Comparison of ENCODE assay signal across 20 mouse cellular contexts in the genomic region with DNA sequence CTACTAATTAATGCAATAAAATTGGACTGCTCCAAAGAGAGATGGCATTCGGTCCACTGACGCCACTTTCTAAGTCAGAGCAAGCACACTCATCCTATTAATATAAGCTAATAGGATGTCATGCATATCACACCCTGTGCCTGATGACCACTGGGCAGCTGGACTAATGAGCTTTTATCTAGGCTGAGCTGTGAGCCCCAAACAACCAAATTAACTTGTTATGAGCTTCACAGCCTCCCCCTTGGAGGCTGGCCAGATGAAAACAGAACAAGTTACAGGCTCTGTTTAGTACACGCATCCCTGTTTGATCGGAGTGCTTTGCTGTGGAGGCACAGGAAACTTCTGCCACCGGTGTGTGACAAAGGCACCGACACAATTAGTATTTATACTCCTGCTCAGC.
DNase-seq lines count a peak whose midpoint lies in the region; ATAC-seq and TF ChIP-seq lines count a peak whose summit lies in the region.
"Had no signal": no experiment of that assay in that cellular context is flagged by ENCODE, and none has a peak within 500 bp of the region (broad histone marks: within the 10 kb centered on the region; RNA-seq: fewer than 3 reads in every experiment).

No protein-coding gene starts in this region.

- H3K9ac ChIP-seq in forebrain, embryonic 12.5 days = no peak overlapping the region
- H3K9ac ChIP-seq in forebrain, embryonic 15.5 days (replicated peaks) = no peak overlapping the region
- H3K9ac ChIP-seq in intestine, embryonic 14.5 days (ENCODE audit: low read length) = no peak overlapping the region
- no peak overlapping the region for H3K9ac ChIP-seq in intestine, embryonic 15.5 days
- no peak overlapping the region for H3K9ac ChIP-seq in neural tube, embryonic 15.5 days (replicated peaks)
- H3K9ac ChIP-seq: embryonic facial prominence, embryonic 13.5 days; heart, embryonic 12.5 days had no signal

- no peak overlapping the region for H3K4me3 ChIP-seq in forebrain, embryonic 12.5 days (replicated peaks)
- no peak overlapping the region for H3K4me3 ChIP-seq in forebrain, embryonic 15.5 days
- H3K4me3 ChIP-seq in intestine, embryonic 14.5 days (ENCODE audit: low read depth, low read length) = no peak overlapping the region
- no peak overlapping the region for H3K4me3 ChIP-seq in intestine, embryonic 15.5 days (replicated peaks)
- H3K4me3 ChIP-seq in neural tube, embryonic 15.5 days (replicated peaks) = no peak overlapping the region
- H3K4me3 ChIP-seq: embryonic facial prominence, embryonic 13.5 days; heart, embryonic 12.5 days; megakaryocyte, embryonic 14.5 days; myocyte had no signal

- TF ChIP-seq POLR2A in brain, embryonic 14.5 days (IDR thresholded peaks at IDR 0.05; ENCODE audit: borderline replicate concordance, extremely low read depth, insufficient read depth, insufficient read length, poor library complexity, severe bottlenecking) = no peak

- 37% methylated on average over 6 of the region's 6 CpGs for WGBS in forebrain, embryonic 12.5 days
- 19% methylated on average over 6 of the region's 6 CpGs for WGBS in forebrain, embryonic 15.5 days
- 72% methylated on average over 6 of the region's 6 CpGs for WGBS in intestine, embryonic 14.5 days
- WGBS in intestine, embryonic 15.5 days = 61% methylated on average over 6 of the region's 6 CpGs
- 36% methylated on average over 6 of the region's 6 CpGs for WGBS in neural tube, embryonic 15.5 days

- no peak overlapping the region for H3K27ac ChIP-seq in forebrain, embryonic 12.5 days
- no peak overlapping the region for H3K27ac ChIP-seq in forebrain, embryonic 15.5 days (replicated peaks)
- H3K27ac ChIP-seq in intestine, embryonic 14.5 days (ENCODE audit: low read depth) = no peak overlapping the region
- no peak overlapping the region for H3K27ac ChIP-seq in intestine, embryonic 15.5 days
- no peak overlapping the region for H3K27ac ChIP-seq in neural tube, embryonic 15.5 days (replicated peaks)
- H3K27ac ChIP-seq: embryonic facial prominence, embryonic 13.5 days had no signal

- H3K36me3 ChIP-seq in forebrain, embryonic 12.5 days (replicated peaks) = no peaks in the 10 kb centered on the region
- no peaks in the 10 kb centered on the region for H3K36me3 ChIP-seq in forebrain, embryonic 15.5 days
- H3K36me3 ChIP-seq in intestine, embryonic 14.5 days (ENCODE audit: control insufficient read depth, insufficient read depth, low read length) = no peaks in the 10 kb centered on the region
- no peaks in the 10 kb centered on the region for H3K36me3 ChIP-seq in intestine, embryonic 15.5 days
- H3K36me3 ChIP-seq in neural tube, embryonic 15.5 days = no peaks in the 10 kb centered on the region
- H3K36me3 ChIP-seq: embryonic facial prominence, embryonic 13.5 days; heart, embryonic 12.5 days had no signal

- ATAC-seq in forebrain, embryonic 12.5 days (ENCODE audit: low FRiP score) = peak; percentile 46; the same call in 1 of the 2 replicates
- no peak for ATAC-seq in forebrain, embryonic 15.5 days (replicated peaks)
- ATAC-seq in intestine, embryonic 14.5 days (replicated peaks; ENCODE audit: low FRiP score, low TSS enrichment, low read depth) = no peak
- no peak for ATAC-seq in intestine, embryonic 15.5 days
- peak; percentile 35 for ATAC-seq in neural tube, embryonic 15.5 days (ENCODE audit: low FRiP score)
- ATAC-seq: activated CD4-positive, CD25-positive, alpha-beta regulatory T cell, adult 4 months; CD4-positive, CD25-positive, alpha-beta regulatory T cell, adult 4 months; inflammation-experienced regulatory T-cells, adult 6 months had no signal

- H3K4me1 ChIP-seq in forebrain, embryonic 12.5 days = peaks cover 13% of the 10 kb centered on the region
- H3K4me1 ChIP-seq in forebrain, embryonic 15.5 days = peaks cover 7% of the 10 kb centered on the region; the same call in 1 of the 2 replicates
- H3K4me1 ChIP-seq in intestine, embryonic 14.5 days (replicated peaks; ENCODE audit: control insufficient read depth, insufficient read depth, low read length) = no peaks in the 10 kb centered on the region
- no peaks in the 10 kb centered on the region for H3K4me1 ChIP-seq in intestine, embryonic 15.5 days (replicated peaks)
- peaks cover 12% of the 10 kb centered on the region for H3K4me1 ChIP-seq in neural tube, embryonic 15.5 days
- H3K4me1 ChIP-seq: megakaryocyte, embryonic 14.5 days had no signal

- no peak for TF ChIP-seq CTCF in brain, embryonic 14.5 days (IDR thresholded peaks at IDR 0.05; ENCODE audit: borderline replicate concordance, extremely low read depth, insufficient read depth, insufficient read length)

- H3K27me3 ChIP-seq in forebrain, embryonic 12.5 days = no peaks in the 10 kb centered on the region
- H3K27me3 ChIP-seq in forebrain, embryonic 15.5 days = no peaks in the 10 kb centered on the region
- H3K27me3 ChIP-seq in intestine, embryonic 14.5 days (replicated peaks; ENCODE audit: control insufficient read depth, insufficient read depth, low read length) = no peaks in the 10 kb centered on the region
- no peaks in the 10 kb centered on the region for H3K27me3 ChIP-seq in intestine, embryonic 15.5 days (replicated peaks)
- H3K27me3 ChIP-seq in neural tube, embryonic 15.5 days (replicated peaks) = no peaks in the 10 kb centered on the region
- H3K27me3 ChIP-seq: embryonic facial prominence, embryonic 13.5 days; megakaryocyte, embryonic 14.5 days had no signal

- no peak overlapping the region for H3K4me2 ChIP-seq in forebrain, embryonic 12.5 days
- H3K4me2 ChIP-seq in forebrain, embryonic 15.5 days (replicated peaks) = no peak overlapping the region
- H3K4me2 ChIP-seq in intestine, embryonic 14.5 days (ENCODE audit: low read length) = no peak overlapping the region
- H3K4me2 ChIP-seq in intestine, embryonic 15.5 days (replicated peaks) = no peak overlapping the region
- no peak overlapping the region for H3K4me2 ChIP-seq in neural tube, embryonic 15.5 days
- H3K4me2 ChIP-seq: embryonic facial prominence, embryonic 13.5 days; heart, embryonic 12.5 days; liver, embryonic 11.5 days had no signal

- H3K9me3 ChIP-seq in forebrain, embryonic 12.5 days = no peaks in the 10 kb centered on the region
- H3K9me3 ChIP-seq in forebrain, embryonic 15.5 days = no peaks in the 10 kb centered on the region
- H3K9me3 ChIP-seq in intestine, embryonic 14.5 days (ENCODE audit: control insufficient read depth, low read length) = no peaks in the 10 kb centered on the region
- no peaks in the 10 kb centered on the region for H3K9me3 ChIP-seq in intestine, embryonic 15.5 days
- no peaks in the 10 kb centered on the region for H3K9me3 ChIP-seq in neural tube, embryonic 15.5 days (replicated peaks)
- H3K9me3 ChIP-seq: embryonic facial prominence, embryonic 13.5 days; heart, embryonic 12.5 days; megakaryocyte, embryonic 14.5 days had no signal

- peak; percentile 39 for DNase-seq in intestine, embryonic 14.5 days (ENCODE audit: low spot score)
- DNase-seq in brain, embryonic 14.5 days (ENCODE audit: low read depth) = peak; percentile 80
- DNase-seq in left cerebral cortex, adult 11 months (ENCODE audit: low spot score) = no peak
- DNase-seq: cerebellum, adult 9-11 months; layer of hippocampus, adult 9-11 months; lung, adult 18-20 months; spleen, adult 18-20 months; thymus, postnatal 25 days had no signal

Comparison
In these comparisons a context has a peak if more than half of its experiments do, and no peak if none do; other contexts are left out.
1. ATAC-seq: peak in forebrain, embryonic 12.5 days (single experiment) and neural tube, embryonic 15.5 days (single experiment); none in forebrain, embryonic 15.5 days (single experiment), intestine, embryonic 14.5 days (single experiment) and intestine, embryonic 15.5 days (single experiment).